Mouse (Mus musculus) thymus, adult 2 months (tissue): ENCODE data around the gene Mrpl21.

Experiments
- CTCF ChIP-seq: fragments of 200-500 bp; IDR thresholded peaks from 2 replicates; pipeline ENCODE4 v1.5.1; 2012; ENCODE audit warnings: mild to moderate bottlenecking, control low read depth, low read length, moderate library complexity, borderline replicate concordance; ENCODE audit not compliant: control insufficient read depth, poor library complexity, insufficient read depth; ENCODE audit errors: extremely low read depth
- POLR2A ChIP-seq: fragments of 200-500 bp; IDR thresholded peaks from 2 replicates; pipeline ENCODE4 v1.6.1; 2012; ENCODE audit warnings: mild to moderate bottlenecking, low read length, control low read depth, moderate library complexity; ENCODE audit not compliant: control insufficient read depth, poor library complexity, insufficient read depth; ENCODE audit errors: extremely low read depth

DNA sequence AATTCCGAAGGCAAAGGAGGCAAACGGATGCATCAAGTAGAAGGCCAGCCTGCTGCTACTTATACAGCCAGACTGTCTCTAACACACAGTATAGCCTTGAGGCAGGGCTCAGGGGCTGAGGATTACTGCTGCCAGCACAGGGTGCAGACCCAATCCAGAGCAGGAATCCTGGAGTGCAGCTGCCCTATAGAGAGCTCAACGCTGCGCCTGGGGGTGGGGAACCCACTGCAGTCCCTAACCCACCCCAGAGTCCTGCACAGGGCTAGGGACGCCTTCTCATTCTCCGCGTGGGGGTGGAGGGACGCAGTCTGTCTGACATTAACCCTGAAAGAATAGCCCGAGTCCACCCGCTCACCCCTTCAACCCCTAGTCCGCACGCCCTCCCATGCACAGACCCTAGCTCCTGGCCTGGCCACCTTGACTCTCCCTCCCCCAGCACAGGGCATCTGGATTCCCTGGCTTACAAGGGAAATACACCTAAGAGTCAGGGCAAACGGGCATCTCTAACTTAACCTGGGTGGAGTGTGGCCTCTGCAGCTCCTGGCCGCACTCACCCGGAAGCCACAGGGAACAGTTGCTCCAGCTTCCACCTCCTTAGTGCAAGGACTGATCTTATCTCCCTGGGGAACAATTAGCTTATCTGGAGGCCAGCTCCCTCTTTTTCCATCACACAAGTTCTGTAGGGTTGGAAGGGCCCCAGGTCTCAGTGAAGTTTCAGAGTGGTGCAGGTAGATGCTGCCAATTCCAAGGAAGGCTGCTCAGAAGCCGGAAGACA, 24.7 kb downstream of the Mrpl21 start:
- TF ChIP-seq CTCF (no peak), POLR2A (no peak)
